Comparison of ENCODE assay signal across 11 mouse cellular contexts in the genomic region with DNA sequence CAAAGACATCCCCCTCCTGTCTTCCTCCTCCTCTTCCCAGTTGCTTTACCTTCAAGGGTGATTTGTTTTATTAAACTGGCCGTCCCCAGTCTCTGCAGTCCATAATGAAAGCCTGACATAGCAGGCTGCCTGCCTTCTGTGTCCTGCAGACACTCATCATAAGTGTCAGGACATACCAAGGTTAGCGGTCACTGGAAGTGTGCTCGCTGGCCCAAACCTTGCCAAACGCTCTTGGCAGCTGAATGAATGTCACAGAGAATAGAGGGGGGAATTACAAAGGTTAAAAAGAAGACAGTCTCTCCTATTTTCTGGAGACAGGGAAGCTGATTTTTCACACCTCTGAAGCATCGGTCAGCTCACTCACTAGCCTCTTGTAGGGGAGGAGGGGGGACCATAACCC. TPM values are rescaled to one million over a fixed set of nuclear protein-coding genes. Genes with fewer than 3 reads are reported as not detected.
DNase-seq lines count a peak whose midpoint lies in the region; ATAC-seq lines count a peak whose summit lies in the region.
"Had no signal": no experiment of that assay in that cellular context is flagged by ENCODE, and none has a peak within 500 bp of the region (broad histone marks: within the 10 kb centered on the region; RNA-seq: fewer than 3 reads in every experiment).

No protein-coding gene starts in this region.

- peaks cover 67% of the 10 kb centered on the region for H3K4me1 ChIP-seq in midbrain, embryonic 10.5 days
- H3K4me1 ChIP-seq in midbrain, embryonic 16.5 days (ENCODE audit: control insufficient read depth, insufficient read depth, low read length) = peaks cover 15% of the 10 kb centered on the region
- H3K4me1 ChIP-seq in heart, embryonic 11.5 days (ENCODE audit: control insufficient read depth, insufficient read depth, low read length) = peaks cover 32% of the 10 kb centered on the region
- peaks cover 26% of the 10 kb centered on the region for H3K4me1 ChIP-seq in hindbrain, embryonic 15.5 days (replicated peaks)

- peak overlapping the region; percentile 29; the same call in 1 of the 2 replicates for H3K4me3 ChIP-seq in midbrain, embryonic 10.5 days
- no peak overlapping the region for H3K4me3 ChIP-seq in midbrain, embryonic 16.5 days (ENCODE audit: low read depth, low read length)
- H3K4me3 ChIP-seq in heart, embryonic 11.5 days (ENCODE audit: low read depth, low read length) = no peak overlapping the region
- H3K4me3 ChIP-seq in hindbrain, embryonic 15.5 days = no peak overlapping the region
- H3K4me3 ChIP-seq: intestine, embryonic 15.5 days had no signal

- WGBS in midbrain, embryonic 10.5 days = 28% methylated on average over 5 of the region's 5 CpGs
- WGBS in midbrain, embryonic 16.5 days = 21% methylated on average over 5 of the region's 5 CpGs
- 36% methylated on average over 5 of the region's 5 CpGs for WGBS in heart, embryonic 11.5 days (ENCODE audit: insufficient replicate concordance)
- 17% methylated on average over 5 of the region's 5 CpGs for WGBS in hindbrain, embryonic 15.5 days

- no peaks in the 10 kb centered on the region for H3K9me3 ChIP-seq in midbrain, embryonic 10.5 days (replicated peaks)
- H3K9me3 ChIP-seq in midbrain, embryonic 16.5 days (replicated peaks; ENCODE audit: control insufficient read depth, low read length, poor library complexity, severe bottlenecking) = no peaks in the 10 kb centered on the region
- H3K9me3 ChIP-seq in heart, embryonic 11.5 days (replicated peaks; ENCODE audit: control insufficient read depth, low read length) = no peaks in the 10 kb centered on the region
- no peaks in the 10 kb centered on the region for H3K9me3 ChIP-seq in hindbrain, embryonic 15.5 days
- H3K9me3 ChIP-seq: intestine, embryonic 15.5 days had no signal

- peaks cover 16% of the 10 kb centered on the region for H3K27me3 ChIP-seq in midbrain, embryonic 10.5 days (ENCODE audit: low read depth, poor library complexity, severe bottlenecking)
- no peaks in the 10 kb centered on the region for H3K27me3 ChIP-seq in midbrain, embryonic 16.5 days (ENCODE audit: control insufficient read depth, insufficient read depth, low read depth, low read length)
- no peaks in the 10 kb centered on the region for H3K27me3 ChIP-seq in heart, embryonic 11.5 days (ENCODE audit: control insufficient read depth, insufficient read depth, low read length)
- no peaks in the 10 kb centered on the region for H3K27me3 ChIP-seq in hindbrain, embryonic 15.5 days
- H3K27me3 ChIP-seq: intestine, embryonic 15.5 days had no signal

- DNase-seq in embryo, embryonic 10.5 days (ENCODE audit: low spot score) = peak; percentile 29
- DNase-seq in embryo, embryonic 9.5 days (ENCODE audit: extremely low spot score) = no peak
- no peak for DNase-seq in midbrain, embryonic 10.5 days (ENCODE audit: low spot score)
- DNase-seq in right cerebral cortex, adult 18-20 months = no peak
- DNase-seq in frontal cortex, adult 2 months (ENCODE audit: extremely low spot score in 1 of 2, low spot score in 1 of 2) = no peak
- DNase-seq: cerebellum, adult 9-10 months; liver had no signal

- H3K36me3 ChIP-seq in midbrain, embryonic 10.5 days = peaks cover 18% of the 10 kb centered on the region
- H3K36me3 ChIP-seq in midbrain, embryonic 16.5 days (ENCODE audit: control insufficient read depth, insufficient read depth, low read length) = no peaks in the 10 kb centered on the region
- no peaks in the 10 kb centered on the region for H3K36me3 ChIP-seq in heart, embryonic 11.5 days (ENCODE audit: control insufficient read depth, insufficient read depth, low read length)
- H3K36me3 ChIP-seq in hindbrain, embryonic 15.5 days = no peaks in the 10 kb centered on the region
- H3K36me3 ChIP-seq: intestine, embryonic 15.5 days had no signal

- peak overlapping the region; percentile 81 for H3K27ac ChIP-seq in midbrain, embryonic 10.5 days (replicated peaks)
- H3K27ac ChIP-seq in midbrain, embryonic 16.5 days (ENCODE audit: low read length) = no peak overlapping the region
- H3K27ac ChIP-seq in heart, embryonic 11.5 days (ENCODE audit: low read depth, low read length) = peak overlapping the region; percentile 90
- H3K27ac ChIP-seq in hindbrain, embryonic 15.5 days (replicated peaks) = no peak overlapping the region
- H3K27ac ChIP-seq: intestine, embryonic 15.5 days had no signal

- no peak overlapping the region for H3K9ac ChIP-seq in midbrain, embryonic 16.5 days (ENCODE audit: low read depth, low read length)
- H3K9ac ChIP-seq in heart, embryonic 11.5 days (ENCODE audit: low read depth, low read length) = peak overlapping the region; percentile 40; the same call in 1 of the 2 replicates
- H3K9ac ChIP-seq in hindbrain, embryonic 15.5 days = no peak overlapping the region
- H3K9ac ChIP-seq: intestine, embryonic 15.5 days had no signal

- no peak overlapping the region for H3K4me2 ChIP-seq in midbrain, embryonic 16.5 days (ENCODE audit: low read length)
- H3K4me2 ChIP-seq in heart, embryonic 11.5 days = no peak overlapping the region
- 0 out of 2 replicates have a peak overlapping the region, but pooled peaks have one; percentile 14 for H3K4me2 ChIP-seq in hindbrain, embryonic 15.5 days
- H3K4me2 ChIP-seq: intestine, embryonic 15.5 days had no signal

- ATAC-seq in midbrain, embryonic 16.5 days = no peak
- no peak for ATAC-seq in heart, embryonic 11.5 days (replicated peaks; ENCODE audit: insufficient number of reproducible peaks, low FRiP score, low TSS enrichment)
- peak; percentile 28; the same call in 1 of the 2 replicates for ATAC-seq in hindbrain, embryonic 15.5 days (ENCODE audit: low FRiP score, low read depth)
- ATAC-seq: intestine, embryonic 15.5 days had no signal

RNA-seq across cellular contexts. Expression of a gene that starts 42.6 kb away (rescaled TPM):
- polyA plus RNA-seq in midbrain, embryonic 10.5 days (2016; fragmentation: Nextera tagmentation; extraction: Ambion mirVana) = 6.5 and 10.3 TPM in 2 replicates
- polyA plus RNA-seq in midbrain, embryonic 16.5 days (2015; fragmentation: Nextera tagmentation; extraction: Ambion mirVana) = 15.9 and 33.5 TPM in 2 replicates
- polyA plus RNA-seq in heart, embryonic 11.5 days (2014; fragmentation: Nextera tagmentation; extraction: Ambion mirVana) = 12.6 and 17.9 TPM in 2 replicates
- polyA plus RNA-seq in hindbrain, embryonic 15.5 days (2015; fragmentation: Nextera tagmentation; extraction: Ambion mirVana) = 6.2 and 6.9 TPM in 2 replicates
- polyA plus RNA-seq in frontal cortex, adult 2 months (2012; rRNA removed) = 2.8 and 2.9 TPM in 2 replicates

Comparison
In these comparisons a context has a peak if more than half of its experiments do, and no peak if none do; other contexts are left out.
1. H3K27ac ChIP-seq: peak in midbrain, embryonic 10.5 days (single experiment) and heart, embryonic 11.5 days (single experiment); none in midbrain, embryonic 16.5 days (single experiment) and hindbrain, embryonic 15.5 days (single experiment).